Mouse (Mus musculus) spleen, postnatal 4 days (tissue): ENCODE measurements around the gene Ppm1e.

ENCODE experiments used
- DNase-seq, 2 experiments: peaks; one replicate each; pipeline ENCODE4 v3.0.0; 2022; ENCODE audit warnings: low spot score in 2 of 2

The Ppm1e gene

DNA sequence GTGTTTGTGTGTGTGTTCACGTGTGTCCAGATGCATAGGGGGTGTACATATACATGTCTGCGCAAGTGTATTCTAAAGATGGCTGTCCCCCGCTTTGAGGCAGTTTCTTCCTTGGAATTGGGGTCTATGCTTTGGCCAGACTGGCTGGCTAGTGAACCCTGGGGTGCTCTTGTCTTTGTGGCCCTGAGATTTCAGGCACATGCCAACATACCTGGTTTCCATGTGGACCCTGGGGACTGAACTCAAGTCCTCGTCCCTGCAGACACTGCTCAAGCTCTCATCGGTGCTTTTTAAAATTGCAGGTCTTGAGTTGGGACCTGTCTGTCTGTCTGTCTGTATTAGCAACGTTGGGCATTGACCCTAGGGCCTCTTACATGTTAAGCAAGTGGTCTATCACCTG is 105.5 kb downstream of the Ppm1e start:
- no peak for DNase-seq

DNA sequence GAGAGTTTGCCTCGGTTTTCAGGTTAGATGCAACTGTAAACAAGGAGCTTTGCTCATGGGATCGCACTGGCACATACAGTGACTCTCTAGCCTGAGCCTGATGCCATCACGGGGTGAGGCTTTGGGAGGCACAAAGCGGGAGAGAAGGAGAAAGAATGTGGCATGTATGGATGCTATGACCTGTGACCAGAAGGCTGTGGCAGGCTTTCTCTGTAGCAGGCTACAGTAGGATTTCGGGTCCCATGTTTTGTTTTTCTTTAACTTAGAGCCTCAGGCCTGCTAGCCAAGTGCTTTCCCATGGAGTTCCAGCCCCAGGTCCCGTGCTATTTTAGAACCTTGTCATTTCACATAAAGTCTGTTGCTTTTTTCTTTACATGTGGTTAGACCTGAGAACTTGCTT is 108.7 kb downstream of the Ppm1e start:
- DNase-seq, result no peak

DNA sequence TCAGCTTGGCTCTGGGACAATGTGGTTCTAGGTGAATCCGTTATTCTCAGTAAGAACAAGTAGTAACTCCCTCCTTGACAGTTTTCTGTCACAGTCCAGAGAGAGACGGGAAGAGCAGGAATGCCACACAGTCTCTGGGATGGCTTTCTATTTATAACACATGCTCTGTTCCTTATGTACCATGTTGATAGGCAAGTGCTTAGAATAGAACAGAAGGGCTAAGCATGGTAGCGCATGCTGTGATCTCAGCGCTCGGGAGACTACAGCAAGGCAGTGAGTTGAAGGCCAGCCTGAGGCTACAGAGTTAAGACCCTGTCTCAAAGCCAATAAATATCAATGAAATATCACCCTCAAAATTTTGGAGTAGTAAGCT is 111.3 kb downstream of the Ppm1e start:
- no peak for DNase-seq

DNA sequence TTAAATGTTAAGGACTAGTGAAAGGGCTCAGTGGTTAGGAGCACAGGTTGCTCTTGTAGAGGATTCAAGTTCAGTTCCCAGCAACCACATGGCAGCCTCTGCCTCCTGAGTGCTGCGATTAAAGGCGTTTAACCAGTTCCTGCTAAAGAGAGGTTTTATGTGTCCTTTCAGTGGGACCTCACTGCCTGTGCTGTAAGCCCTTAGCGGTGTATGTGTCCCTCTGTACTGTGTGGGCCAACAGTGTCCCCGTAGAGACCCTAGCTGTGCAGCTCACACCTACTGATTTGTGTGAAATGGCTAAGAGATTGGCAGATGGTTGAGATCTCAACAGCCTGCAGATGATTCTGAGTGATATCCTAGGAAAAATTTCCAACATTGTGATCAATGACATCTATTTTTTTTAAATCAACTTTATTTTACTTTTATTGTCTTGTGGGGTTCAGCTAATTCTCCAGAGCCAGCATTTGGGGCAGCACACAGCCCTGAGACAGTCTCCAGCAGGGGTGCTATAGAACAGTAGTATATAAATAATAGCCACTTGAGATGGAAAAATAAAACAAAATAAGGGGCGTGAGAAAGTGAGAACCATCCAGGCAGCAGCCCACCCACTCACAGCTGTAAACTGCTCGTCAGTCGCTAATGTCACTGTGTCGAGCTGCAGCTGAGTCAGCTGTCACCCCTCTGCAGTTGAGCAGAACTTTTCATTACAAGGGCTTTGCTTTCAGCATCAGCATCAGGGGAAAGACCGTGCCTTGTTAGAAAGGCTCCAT is 111.9 kb downstream of the Ppm1e start:
- no peak for DNase-seq

DNA sequence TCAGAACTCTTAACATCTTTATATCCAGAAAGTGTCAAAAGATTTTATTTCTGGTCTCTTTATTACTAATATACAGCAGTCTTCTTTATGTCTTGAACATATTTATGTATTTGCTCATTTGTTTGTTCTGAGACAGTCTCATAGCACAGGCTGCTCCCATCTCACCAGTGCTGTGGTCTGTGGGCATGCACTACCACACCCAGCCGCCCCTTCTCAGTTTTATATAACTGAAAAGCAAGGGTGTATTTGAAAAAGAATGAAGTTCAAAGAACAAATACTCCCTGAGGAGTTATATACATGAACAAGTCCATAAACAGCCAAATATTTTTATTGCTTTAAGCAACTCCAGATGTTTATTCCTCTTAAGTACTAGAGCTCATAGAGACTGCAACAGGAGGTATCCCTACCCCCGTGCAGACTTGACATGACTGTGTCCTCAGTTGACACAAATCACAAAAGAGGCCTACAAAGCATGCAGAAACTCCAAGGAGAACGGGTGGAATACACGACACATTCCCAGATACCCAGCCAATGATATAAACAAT is 112.6 kb downstream of the Ppm1e start:
- no peak for DNase-seq

DNA sequence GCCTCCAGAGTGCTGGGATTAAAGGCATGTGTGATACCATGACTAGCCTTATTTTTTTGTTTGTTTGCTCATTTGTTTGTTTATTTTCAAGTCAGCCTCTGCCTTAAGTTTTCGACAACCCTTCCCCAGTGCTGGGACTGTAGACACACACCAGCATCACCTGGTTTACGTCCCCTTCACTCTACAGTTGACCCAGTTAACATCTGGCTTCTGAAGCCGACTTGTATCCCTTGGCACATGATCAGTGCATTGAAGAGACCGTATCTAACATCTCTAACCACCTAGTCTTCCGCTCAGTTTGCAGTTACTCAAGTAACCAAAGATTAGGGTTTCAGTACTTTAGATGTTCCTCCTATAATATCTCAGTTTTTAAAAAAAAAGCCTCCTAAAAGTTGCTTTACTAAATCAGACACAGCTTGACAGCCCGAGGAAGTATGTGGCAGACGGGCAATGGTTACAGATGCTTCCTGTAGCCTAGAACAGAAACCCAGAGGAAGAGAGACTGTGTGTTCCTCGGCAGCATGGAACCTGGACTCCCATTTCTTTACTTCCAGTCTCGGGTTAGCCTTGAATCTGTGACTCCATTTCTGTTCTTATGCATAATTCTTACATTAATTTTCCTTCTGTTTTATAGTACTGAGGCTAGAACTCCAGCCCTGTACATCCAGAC is 113.5 kb downstream of the Ppm1e start:
- DNase-seq, result no peak

DNA sequence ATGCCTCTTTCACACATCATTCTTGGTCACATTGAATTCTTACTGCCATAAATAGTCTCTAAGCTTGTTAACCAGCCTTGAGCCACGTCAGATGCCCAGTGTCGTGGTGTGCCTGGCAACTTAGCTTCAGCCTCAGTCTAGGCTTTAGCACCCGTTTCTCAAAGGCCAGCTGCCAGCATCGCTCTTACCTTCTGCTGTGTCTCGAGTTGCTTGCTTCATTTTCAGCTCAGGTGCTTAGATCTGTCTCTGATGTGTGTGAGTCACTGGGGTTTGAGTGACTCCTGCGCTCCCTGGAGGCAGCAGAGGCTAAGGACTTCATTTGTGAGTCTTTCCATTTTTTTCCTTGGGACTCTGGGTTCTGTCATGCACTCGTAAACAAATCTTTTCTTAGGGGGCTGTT is 117.6 kb downstream of the Ppm1e start:
- no peak for DNase-seq

DNA sequence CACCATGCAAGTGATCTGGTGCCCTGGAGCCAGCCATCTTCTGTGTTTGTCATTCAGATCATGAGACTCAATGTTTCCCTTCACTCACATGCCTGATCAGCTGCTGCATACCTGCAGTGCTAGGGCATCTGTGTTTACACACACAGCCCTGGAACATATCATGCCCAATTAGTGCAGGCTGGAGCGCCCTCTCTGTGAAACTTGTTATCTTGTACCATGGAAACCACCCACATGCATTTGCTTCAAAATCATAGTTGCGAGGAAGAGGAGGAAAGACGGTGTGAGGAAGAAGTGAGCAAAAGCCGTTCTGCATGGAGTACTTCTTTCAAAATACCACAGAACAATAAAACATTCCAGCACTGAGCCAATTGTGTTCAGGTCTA is 118.0 kb downstream of the Ppm1e start:
- DNase-seq, result no peak

DNA sequence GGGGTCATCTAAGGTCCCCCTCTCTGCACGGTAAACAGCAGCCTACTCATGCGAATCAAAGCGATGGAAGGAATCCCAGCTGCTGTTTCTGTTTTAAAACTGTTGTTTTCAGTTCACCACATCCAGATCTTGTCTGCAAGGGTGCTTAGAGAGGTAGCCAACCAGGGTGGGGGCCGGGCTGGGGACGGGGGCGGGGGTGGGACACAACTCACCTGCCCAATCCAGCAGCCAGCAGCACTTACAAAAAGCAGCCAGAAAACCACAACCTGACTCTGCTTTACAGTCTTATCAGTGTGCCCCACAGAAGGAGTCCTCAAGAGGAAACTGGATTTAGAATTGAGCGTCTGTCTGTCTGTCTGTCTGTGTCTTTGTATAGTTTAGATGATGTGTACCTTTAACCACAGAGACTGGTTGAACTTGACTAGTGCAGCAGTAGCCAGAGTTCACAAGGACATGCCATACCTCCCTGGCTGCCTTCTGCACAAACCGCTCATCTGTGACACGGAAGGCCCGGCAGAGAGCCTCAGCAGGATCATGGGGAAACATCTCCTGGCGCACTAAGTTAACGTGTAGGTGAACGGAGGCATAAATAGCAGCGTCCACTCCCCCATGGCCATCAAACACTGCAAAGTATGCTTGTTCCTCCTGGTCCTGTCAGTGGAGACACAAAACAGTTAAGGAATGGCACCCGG is 118.5 kb downstream of the Ppm1e start:
- no peak for DNase-seq

DNA sequence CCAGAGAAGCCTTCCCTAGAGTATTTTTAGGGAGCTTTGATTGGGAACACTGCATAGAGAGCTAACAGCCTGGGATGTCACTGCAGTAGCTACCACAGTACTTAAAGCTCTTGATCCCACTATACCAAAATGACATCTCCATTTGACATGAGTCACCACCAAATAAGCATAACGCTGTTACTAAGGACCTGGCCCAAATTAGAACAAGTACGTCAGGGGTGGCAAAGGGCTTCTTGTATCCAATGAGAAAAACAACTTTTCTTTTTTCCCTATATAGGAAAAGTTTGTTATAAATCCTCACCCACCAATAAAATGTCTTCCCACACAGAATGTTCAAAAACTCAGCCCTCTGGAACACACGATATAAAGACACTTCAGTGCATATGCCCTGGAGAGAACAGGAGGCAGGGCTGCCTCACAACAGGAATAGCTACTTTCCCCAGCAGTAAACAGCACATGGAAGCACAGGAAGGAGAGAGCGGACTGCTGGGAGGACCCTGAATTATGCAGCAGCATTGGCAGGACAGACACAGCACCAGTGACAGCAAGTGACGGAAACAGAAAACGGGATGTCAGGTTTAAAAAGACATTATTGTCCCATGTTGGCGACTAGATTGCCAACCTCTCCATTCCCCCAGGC is 119.8 kb downstream of the Ppm1e start:
- DNase-seq, result no peak

DNA sequence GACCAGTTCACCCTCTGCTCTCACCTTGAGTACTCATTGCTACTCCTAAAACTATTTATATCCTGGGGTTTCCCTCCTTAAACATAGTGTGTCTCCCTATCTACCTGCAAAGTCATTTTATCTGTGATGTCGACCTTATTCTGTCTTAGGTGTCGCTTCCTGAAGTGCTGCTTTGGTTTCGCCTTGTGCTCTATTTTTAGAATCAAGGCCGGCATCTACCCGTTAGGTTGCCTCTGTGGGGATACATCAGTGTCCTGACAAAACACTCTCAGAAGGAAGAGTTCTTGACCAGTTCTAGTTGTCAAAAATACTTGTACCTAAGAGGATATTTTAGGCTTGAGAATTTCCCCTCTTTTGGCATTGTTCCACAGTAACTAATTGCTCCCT is 123.3 kb downstream of the Ppm1e start:
- DNase-seq, result no peak

DNA sequence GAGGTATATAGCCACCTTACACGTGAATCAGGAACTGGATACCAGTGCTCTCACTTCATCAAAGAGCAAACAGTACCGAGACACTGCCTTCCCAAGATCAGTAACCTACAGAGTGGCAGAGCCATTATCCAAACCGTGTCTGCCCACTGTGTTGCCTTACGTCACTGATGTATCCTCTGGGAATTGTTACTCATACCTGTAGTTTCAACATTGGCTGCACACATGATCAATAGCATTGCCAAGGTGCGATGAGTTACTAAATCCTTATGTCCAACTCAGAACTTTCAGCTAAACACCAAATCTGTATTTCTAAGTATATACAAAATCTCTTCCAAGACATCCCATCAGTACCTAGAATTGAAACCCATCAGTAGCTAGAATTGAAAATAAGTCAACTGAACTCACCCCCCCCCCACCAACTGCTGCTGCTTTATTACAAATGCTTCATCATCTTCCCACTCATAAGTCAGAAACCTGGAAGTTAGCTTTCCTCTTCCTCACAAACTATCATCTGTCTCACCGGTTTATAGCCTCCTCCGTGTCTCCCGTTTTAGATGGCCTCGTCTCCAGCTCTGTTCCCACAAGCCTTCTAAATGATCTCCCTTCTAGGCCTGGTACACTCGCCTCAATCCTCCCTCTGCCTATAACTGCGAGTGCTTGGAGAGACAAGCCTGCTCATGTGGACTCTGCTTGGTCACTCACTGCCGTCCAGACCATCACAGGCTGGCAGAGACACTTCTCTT is 123.9 kb downstream of the Ppm1e start:
- no peak for DNase-seq

DNA sequence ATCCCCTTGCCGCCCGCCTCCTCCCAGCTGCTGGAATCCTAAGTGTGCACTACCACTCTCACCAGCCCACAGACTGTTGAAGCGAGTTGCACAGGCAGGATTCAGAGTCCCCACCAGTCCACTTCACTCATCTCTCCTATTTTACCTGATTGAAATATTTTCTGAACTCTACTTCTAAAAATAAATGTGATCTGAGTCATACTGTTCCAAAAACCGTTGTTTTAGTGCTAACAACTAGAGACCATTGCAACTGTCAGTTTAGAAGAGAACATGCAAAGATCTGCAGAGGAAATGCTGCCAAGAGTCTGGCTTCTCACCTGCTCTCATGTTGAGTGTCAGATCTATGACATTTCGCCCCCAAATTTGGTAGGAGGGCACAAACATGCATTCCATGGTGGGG is 125.4 kb downstream of the Ppm1e start:
- DNase-seq, result no peak

DNA sequence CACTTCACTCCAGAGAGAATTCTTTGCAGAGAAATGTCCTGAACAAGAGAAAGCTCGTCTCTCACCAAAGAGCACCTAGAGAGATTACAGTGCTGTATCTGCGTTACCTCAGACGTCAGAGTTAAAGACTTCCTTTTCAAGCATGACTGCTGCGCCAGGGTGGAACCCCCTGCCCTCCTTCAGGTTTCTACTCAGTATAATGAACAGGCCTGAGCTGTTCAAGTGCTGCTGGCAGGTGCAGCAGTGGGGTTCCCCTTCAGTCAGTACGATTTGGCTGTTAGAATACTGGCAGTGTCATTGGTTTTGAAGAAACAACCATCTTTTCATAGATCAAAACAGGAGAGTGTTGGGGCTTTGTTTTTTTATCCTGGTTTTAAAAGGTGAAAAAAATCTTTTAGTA is 131.8 kb downstream of the Ppm1e start:
- DNase-seq, result no peak

DNA sequence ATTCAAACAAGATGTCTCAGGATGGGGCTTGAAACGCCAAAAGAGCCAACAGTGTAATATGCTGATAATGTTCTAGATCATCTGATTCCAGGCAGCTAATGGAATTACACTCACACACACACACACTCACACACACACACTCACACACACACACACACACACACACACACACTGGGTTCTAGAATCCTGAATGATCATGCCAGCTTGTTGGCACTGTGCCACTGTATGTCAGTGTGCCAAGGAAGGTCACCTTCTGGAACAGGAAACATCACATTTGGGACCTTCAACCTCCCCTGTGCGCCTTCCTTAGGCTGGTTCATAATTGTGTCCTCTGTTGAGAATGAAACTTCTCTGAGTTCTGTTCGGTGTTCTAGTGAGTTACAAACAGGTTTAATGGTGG is 136.1 kb downstream of the Ppm1e start:
- no peak for DNase-seq

DNA sequence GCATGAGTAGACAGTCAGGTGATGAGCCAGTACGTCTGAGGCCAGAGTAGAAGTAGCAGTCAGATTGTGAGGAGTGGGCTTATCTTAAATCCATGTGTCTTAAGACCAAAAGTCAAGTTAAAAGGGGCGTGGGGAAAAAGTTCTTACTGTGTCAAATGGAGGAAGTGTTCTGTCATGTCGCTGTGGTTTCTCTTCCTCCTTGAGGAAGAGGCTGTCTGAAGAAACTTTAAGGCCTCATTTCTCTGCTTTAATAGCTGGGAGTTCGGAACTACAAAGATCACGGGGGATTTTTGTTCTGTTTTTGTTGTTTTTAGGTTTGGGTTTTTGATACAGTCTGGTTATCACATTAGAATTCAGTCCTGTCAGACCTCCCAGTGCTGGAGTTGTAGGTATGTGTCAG is 146.5 kb downstream of the Ppm1e start:
- DNase-seq, result no peak
